Mouse (Mus musculus): ENCODE measurements around the gene Gm853.

Gene Gm853

GRCm38 (mm10) chr4:130215392-130215791, 6.8 kb downstream of the Gm853 start:
- DNase-seq (ENCODE audit: low read depth, low spot score), result no peak

GRCm38 (mm10) chr4:130213857-130214256, 8.3 kb downstream of the Gm853 start:
- no peak for DNase-seq (ENCODE audit: low read depth, low spot score)

GRCm38 (mm10) chr4:130213197-130213596, 9.0 kb downstream of the Gm853 start:
- DNase-seq (ENCODE audit: low read depth, low spot score), result no peak

GRCm38 (mm10) chr4:130212421-130212820, 9.8 kb downstream of the Gm853 start:
- peak; percentile 64 for DNase-seq (ENCODE audit: low read depth, low spot score)

- DNase-seq (ENCODE audit: low read depth, low spot score), result no peak
Observed at GRCm38 (mm10) chr4:130211870-130212269, 10.3 kb downstream of the Gm853 start.

GRCm38 (mm10) chr4:130198694-130199670, 23.2 kb downstream of the Gm853 start:
- DNase-seq (ENCODE audit: low read depth, low spot score), result peak; percentile 62

- DNase-seq (ENCODE audit: low read depth, low spot score), result no peak
Observed at GRCm38 (mm10) chr4:130196542-130196941, 25.7 kb downstream of the Gm853 start.

GRCm38 (mm10) chr4:130195924-130196323, 26.3 kb downstream of the Gm853 start:
- DNase-seq (ENCODE audit: low read depth, low spot score), result no peak

- DNase-seq (ENCODE audit: low read depth, low spot score), result no peak
Observed at GRCm38 (mm10) chr4:130192266-130192665, 29.9 kb downstream of the Gm853 start.

GRCm38 (mm10) chr4:130189606-130190005, 32.6 kb downstream of the Gm853 start:
- no peak for DNase-seq (ENCODE audit: low read depth, low spot score)

GRCm38 (mm10) chr4:130188806-130189297, 33.3 kb downstream of the Gm853 start:
- DNase-seq (ENCODE audit: low read depth, low spot score), result peak; percentile 59

GRCm38 (mm10) chr4:130186891-130187290, 35.3 kb downstream of the Gm853 start:
- no peak for DNase-seq (ENCODE audit: low read depth, low spot score)

GRCm38 (mm10) chr4:130186450-130186849, 35.8 kb downstream of the Gm853 start:
- DNase-seq (ENCODE audit: low read depth, low spot score), result no peak

GRCm38 (mm10) chr4:130183879-130184278, 38.3 kb downstream of the Gm853 start:
- no peak for DNase-seq (ENCODE audit: low read depth, low spot score)

- DNase-seq (ENCODE audit: low read depth, low spot score), result no peak
Observed at GRCm38 (mm10) chr4:130183023-130183422, 39.2 kb downstream of the Gm853 start.

- no peak for DNase-seq (ENCODE audit: low read depth, low spot score)
Observed at GRCm38 (mm10) chr4:130181886-130182285, 40.3 kb downstream of the Gm853 start.

- DNase-seq (ENCODE audit: low read depth, low spot score), result no peak
Observed at GRCm38 (mm10) chr4:130180909-130181602, 41.1 kb downstream of the Gm853 start.

GRCm38 (mm10) chr4:130179876-130180275, 42.3 kb downstream of the Gm853 start:
- DNase-seq (ENCODE audit: low read depth, low spot score), result no peak

GRCm38 (mm10) chr4:130177536-130177935, 44.7 kb downstream of the Gm853 start:
- DNase-seq (ENCODE audit: low read depth, low spot score), result no peak

- DNase-seq (ENCODE audit: low read depth, low spot score), result no peak
Observed at GRCm38 (mm10) chr4:130177087-130177486, 45.1 kb downstream of the Gm853 start.

- no peak for DNase-seq (ENCODE audit: low read depth, low spot score)
Observed at GRCm38 (mm10) chr4:130176156-130176720, 46.0 kb downstream of the Gm853 start.

GRCm38 (mm10) chr4:130175072-130175711, 47.0 kb downstream of the Gm853 start, which contains the start of gene Tinagl1:
Gene Tinagl1, minus strand, starts transcription at chr4:130175122.
- DNase-seq (ENCODE audit: low read depth, low spot score), result no peak

Data from c-Kit-negative CD71-positive TER-119-positive erythroid progenitor cells, embryonic 14.5 days (primary cell).